Mouse (Mus musculus): ENCODE data around the gene Prnd.

The Prnd gene

DNA sequence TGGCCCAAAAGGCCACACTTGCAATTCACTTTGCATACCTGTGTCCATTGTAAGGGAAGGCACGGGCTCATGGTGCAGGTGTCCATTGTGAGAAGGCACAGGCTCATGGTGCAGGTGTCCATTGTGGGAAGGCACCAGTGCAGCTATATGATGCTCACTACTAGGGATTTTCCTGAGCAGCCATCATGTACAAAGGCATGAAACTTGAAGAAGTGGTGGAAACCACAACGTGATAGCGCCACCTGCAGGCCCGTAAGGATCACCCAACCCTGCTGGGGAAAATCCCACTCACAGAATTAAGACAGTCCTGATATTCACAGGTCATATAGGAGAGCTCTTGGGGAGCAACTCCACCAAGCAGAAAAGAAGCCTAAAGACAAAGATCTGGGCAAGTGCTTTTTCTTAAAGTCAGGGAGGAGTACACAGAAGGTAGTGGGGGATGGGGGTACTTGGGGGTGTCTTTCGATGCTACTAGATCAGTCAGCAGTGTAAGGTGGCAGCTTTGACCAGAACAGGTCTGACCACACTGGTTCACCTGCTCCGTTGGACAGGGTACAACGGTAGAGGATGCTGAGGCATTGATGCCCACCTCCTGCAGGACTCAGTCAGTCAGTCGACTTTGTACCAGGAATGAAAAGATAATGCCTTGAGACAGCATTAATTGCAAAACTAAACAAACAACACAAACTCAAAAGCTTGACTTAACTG lies 11.1 kb upstream of the Prnd start:
- no peak for DNase-seq (ENCODE audit: extremely low spot score, low read depth, low spot score)

DNA sequence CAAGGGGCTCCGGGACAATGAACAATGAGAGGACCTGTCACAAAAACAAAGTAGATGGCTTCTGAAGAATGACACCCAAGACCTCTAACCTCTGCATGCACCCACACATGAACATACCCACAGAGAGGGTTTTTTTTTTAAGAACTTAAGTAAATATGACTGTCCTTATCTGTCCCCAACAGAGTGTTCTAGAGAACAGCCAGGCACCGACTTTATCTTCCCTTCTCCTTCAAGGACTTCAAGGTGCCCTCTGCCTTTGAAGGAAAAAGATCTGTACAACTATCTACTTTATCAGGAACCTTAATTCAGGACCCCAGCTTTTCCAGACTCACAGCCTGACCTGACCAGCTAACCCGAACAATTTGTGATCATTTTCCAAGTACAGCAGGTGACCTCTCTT lies 10.2 kb upstream of the Prnd start:
- DNase-seq (ENCODE audit: extremely low spot score, low read depth, low spot score) = no peak

DNA sequence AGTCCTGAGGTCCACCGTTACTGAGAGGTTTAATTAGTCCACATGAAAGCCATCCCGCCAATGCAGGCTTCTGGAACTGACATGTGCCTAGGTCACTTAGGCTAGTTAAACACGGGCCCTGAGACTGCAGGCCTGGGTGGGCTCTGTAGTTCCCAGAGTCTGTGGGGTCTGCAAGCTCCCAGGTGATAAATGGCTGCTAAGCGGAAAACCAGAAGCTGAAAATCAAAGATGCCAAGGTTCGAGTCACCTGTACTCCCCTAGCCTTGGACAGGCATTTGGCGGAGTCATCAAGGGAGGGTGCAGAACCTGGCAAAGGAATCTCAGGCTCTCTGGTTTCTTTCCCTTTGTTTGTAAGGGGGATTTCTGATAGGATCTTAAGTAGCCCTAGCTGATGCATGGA lies 9.2 kb upstream of the Prnd start:
- no peak for DNase-seq (ENCODE audit: extremely low spot score, low read depth, low spot score)

DNA sequence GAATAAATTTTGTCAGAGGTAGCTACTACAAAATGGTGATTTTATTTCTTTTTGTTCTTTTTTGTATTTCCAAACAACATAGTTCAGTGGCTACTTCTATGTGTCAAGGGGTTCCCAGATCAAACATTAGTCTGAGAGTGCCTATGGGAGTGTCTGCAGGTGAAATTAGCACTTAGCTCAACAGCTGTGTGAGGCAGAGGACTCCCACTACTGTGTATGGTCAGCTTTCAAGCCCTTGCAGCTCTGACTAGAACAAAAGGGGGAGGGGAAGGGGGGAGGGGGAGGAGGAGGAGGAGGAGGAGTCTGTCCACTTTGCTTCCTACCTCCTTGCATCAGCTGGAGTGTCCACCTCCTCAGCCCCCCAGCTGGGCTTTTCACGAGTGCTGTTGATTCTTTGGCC lies 6.3 kb upstream of the Prnd start:
- no peak for DNase-seq (ENCODE audit: extremely low spot score, low read depth, low spot score)

DNA sequence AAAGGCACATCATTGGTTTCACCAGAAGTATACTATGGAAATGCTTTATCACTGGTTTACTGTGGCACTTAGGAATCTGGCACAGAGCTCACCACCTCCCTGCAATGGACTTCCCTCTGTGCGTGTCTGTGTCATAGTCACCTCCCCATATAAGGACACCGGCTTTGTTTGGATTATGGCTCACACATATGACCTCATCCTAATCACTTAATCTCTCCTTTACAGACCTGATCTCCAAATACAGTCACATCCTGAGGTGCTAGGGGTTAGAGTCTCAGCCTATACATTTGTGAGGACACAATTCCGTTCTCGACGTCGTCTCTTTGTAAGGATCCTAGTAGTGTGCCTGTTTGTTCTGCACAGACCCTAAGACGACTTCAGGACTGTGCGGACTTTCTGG lies 5.4 kb upstream of the Prnd start:
- no peak for DNase-seq (ENCODE audit: extremely low spot score, low read depth, low spot score)

DNA sequence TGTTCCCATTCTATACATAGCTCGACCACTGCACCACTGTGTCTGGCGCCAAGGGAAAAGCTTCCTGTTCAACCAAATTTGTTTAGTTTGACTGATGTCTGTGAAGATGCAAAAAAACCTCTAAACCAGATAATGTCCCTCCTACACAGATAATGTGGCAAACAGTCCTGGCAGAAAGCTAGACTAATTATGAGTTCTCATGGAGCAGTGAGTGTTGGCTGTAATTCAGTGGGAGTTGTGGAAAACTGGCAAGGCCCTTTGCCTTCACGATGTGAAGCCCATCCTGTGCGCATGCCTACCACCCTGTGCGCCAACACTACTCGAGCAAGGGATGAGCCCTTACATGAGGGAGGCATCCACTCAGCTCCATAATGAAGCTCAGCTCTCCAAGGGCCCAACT lies 4.9 kb upstream of the Prnd start:
- no peak for DNase-seq (ENCODE audit: extremely low spot score, low read depth, low spot score)

DNA sequence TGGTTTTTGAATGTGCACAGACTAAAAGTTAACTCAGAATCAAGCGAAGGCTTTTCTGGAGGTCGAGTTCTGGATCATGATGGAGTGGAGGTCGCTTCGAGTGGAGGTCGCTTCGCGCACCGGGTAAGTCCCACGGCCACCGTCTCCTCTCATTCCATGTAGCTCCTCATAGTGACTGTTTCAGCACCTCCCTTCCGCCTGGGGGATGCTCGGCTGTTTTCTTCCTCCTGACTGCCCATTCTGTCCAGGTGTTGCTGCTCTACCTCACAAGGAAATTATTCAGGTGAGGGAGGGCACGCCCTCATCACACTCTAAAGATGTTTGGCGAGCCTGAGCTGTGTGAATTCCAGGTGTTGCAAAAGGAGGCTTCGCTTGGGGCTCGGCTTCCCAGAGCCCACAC lies 4.3 kb upstream of the Prnd start:
- no peak for DNase-seq (ENCODE audit: extremely low spot score, low read depth, low spot score)

DNA sequence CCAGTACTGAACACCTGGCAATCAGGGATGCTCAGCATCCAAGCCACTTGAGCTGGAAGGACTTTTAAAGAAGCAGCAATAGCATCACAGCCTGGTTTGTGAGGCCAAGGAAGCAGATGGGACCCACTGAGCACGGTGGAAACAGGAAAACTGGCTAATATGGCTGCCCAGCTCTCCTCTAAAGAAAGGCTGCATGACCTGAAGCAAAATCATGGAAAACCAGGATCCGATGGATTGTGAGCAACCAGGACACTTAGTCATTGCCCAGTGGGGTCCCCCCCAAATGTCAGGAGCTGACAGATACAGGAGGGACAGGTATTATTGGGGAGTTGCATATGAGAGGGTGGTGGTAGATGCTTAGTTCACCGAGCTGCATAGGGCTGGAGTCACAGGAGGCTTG lies 2.5 kb upstream of the Prnd start:
- DNase-seq (ENCODE audit: extremely low spot score, low read depth, low spot score) = no peak

DNA sequence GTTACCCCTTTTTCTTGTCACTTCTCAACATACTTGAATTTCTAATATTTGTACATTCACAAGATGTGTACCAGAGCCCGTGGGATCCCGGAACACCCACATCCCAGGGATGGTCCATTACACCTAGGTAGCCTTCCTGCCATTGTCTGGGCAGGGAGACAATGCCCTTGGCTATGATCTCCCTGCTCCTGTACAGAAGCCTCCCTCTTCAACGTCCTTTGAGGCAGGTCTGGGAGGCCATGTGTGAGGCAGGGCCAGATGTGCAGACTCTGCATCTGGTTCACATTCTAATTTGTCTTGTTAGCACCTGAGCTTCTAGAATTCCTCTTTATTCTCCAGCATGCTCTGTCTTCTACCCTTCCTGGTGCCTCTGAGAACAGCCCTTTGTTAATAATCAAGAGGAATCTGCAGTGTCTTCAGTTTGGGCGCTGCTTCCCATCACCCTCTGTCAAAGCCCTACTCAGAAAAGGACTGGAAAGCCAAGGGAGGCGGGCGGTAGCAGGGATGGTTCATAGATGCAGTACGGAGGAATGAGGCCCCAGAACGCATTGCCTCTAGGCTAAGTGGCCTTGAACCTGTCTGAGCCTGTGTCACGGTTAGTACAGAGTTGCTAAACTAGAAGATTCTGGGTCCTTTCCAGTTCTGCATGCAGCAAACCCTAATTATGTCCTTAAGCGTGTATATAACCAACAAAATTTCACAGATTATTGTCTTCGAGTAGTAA lies 1.6 kb upstream of the Prnd start:
- no peak for DNase-seq (ENCODE audit: extremely low spot score, low read depth, low spot score)

DNA sequence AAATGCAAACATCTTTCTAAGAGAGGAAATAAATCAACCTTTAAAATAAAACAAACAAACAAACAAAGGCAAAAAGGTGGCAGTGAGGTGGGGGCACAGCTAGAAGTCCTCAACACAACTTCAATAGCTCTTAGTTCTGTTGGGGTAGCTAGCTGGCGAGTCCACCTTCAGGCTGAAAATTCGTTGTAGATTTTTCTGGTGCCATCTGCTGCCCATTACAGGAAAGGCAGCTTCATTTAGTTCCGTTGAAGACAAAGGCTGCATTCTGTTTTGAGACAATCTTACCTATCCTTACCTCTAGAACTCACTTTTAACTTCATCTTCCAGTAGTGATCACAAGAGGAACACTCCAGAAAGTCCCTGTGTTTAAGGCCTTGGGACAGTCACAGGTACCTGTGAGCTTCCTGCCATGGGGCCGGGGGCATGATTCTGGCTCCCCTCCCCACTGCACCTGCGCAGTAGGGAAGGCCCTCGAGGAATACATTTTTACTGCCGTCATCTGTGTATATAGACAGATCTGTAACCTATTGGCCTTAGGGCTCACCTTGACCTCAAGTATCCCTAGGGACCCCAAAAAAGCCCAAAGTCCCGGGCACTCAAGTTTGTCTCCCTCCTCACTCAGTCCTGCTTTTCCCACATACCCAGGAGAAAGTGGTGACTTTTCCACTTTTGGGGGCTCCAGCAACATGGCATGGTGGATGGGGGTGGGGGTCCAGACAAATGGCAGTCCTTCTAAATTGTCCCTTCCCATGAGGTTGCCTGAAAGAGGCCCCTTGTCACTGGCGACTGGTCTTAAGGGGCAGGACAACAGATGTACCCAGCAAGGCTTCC lies 679 bp upstream of the Prnd start:
- no peak for DNase-seq (ENCODE audit: extremely low spot score, low read depth, low spot score)

DNA sequence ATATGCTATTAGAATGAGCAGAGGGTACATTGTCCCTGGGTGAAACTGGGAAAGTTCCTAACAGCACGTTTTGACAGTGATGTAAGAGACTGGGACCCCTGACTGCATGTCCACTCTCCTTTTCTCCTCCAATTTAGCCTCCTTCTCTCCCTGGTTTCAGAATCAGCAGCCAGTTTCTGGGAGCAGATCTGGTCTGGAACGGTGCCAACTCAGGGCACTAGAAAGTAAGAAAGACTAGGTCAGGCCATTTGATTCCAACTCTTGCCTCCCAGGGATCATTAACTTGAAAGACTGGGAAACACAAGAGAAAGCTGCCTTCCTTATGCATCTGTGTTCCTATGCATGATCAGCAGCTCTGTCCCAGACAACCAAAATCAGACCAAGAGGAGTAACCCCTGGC lies 1.8 kb downstream of the Prnd start:
- no peak for DNase-seq (ENCODE audit: extremely low spot score, low read depth, low spot score)

DNA sequence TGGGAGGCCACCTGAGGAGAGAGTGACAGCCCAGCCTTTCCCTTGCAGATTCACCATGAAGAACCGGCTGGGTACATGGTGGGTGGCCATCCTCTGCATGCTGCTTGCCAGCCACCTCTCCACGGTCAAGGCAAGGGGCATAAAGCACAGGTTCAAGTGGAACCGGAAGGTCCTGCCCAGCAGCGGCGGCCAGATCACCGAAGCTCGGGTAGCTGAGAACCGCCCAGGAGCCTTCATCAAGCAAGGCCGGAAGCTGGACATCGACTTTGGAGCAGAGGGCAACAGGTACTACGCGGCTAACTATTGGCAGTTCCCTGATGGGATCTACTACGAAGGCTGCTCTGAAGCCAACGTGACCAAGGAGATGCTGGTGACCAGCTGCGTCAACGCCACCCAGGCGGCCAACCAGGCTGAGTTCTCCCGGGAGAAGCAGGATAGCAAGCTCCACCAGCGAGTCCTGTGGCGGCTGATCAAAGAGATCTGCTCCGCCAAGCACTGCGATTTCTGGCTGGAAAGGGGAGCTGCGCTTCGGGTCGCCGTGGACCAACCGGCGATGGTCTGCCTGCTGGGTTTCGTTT lies 2.4 kb downstream of the Prnd start:
- DNase-seq (ENCODE audit: extremely low spot score, low read depth, low spot score) = no peak

DNA sequence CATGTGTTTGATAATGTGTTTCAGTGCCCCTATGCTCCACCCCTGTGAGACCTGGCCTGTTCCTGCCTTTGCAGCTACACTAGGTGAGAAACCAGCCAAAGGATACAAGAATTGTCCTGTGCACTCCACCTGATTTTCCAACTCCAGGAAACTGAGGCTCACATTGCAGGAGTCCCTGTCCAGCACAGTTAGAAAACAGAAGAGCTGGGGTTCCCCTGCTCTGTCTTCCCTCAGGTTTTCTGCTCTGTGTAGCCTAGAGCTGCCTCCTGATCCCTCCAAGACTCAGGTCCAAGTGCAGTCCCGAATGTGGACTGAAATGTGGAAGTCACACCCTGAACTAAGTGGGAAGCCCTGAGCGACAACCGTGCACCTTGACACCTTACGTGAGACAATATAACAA lies 3.0 kb downstream of the Prnd start:
- no peak for DNase-seq (ENCODE audit: extremely low spot score, low read depth, low spot score)

DNA sequence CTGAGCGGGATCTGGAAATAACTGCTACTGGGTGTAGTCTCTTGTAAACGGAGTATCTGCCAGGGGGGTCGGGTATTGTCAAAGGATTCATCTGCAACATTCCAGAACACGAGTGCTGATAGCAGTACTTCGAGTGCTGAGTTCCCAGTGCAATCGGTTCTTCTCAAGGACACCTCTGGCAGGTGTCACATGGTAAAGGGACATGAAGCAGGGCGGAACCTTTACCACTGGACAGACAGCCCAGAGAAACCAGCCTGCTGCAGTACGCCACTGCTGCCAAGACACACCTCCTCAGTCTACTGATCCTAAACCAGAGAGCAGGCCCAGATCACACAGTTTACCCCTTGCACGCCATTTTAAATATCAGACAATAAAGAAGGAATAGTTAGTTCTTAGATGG lies 4.2 kb downstream of the Prnd start:
- DNase-seq (ENCODE audit: extremely low spot score, low read depth, low spot score) = no peak

DNA sequence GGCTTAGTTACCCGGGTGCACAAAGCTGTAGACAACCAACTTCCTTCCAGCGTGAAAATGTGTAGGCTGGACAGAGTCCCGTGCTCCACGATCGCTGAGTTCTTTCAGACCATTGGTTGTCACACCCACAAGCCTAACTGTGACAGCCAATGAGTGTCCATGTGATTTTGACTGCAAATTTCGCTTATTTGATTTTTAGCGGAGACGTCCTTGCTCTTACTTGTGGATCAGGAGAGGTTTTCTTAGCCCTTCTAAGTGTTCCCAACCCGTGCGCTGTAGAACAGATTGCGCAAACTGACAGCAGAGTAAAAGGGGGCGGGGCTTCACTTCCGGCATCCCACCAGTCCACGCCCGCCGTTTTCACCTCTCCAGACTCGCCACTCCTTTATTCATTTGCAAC lies 4.6 kb downstream of the Prnd start:
- no peak for DNase-seq (ENCODE audit: extremely low spot score, low read depth, low spot score)

DNA sequence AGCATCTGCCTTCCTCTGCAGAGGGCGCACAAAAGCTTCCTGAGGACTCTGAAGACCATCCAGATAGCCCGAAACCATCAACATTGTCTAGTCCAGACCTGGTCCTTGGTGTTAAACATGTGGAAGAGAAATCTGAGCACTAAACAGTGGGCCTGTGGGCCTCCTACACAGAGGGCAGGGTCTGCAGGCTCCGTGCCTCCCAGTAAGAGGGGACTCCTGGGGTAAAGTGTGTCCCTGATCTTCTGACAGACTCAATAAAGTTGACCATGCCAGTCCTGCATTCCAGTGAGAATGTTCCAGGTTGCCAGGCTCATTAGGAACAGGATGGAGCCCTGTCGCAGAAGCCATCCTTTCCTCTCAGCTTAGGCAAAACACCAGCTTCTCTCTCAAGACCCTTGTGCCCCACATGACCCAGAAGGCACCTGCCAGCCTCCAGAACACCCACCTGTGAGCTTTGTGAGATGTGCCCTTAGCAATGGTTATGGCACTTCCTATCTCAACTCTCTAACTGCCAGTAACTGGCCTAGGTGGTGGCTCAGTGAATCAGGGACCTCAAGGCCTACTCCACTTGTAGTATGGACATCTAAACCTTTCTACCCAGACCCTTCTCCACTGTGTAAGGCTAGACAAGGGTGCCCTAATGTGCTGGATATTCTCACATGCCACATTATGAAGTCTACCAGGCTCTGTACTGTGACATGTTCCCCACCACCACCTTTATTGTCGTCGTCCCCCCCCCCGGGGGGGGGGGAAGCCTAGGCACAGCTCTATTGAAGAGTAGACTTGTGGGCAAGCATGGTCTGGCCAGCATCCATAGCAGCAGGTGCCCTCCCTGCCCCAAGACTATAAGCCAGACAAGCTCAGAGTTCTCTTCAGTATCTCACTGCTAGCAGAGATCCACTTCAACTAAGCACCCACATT lies 5.9 kb downstream of the Prnd start:
- DNase-seq (ENCODE audit: extremely low spot score, low read depth, low spot score) = no peak

DNA sequence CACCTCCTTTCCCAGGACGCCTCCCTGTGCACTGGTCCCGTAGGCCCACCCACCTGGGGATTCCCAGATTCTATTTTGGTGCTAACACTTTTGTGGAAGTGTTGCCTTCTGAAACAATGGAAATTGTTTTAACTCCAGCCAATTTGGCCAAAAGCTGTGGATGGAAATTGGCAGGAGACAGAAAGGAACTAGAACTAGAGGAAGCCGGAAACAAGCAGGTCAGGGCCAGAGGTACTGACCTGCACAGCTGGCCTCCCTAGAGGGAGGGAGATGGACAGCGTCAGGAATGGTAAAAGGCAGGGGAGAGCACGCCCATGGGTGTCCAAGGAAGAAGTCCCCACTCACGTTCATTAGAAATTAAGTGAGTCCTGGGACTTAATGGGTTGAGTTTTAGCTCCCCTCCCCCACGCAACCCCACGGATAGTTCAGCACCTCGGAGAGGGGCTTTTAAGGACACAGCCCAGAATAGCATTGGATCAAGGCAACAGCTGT lies 7.1 kb downstream of the Prnd start:
- no peak for DNase-seq (ENCODE audit: extremely low spot score, low read depth, low spot score)

DNA sequence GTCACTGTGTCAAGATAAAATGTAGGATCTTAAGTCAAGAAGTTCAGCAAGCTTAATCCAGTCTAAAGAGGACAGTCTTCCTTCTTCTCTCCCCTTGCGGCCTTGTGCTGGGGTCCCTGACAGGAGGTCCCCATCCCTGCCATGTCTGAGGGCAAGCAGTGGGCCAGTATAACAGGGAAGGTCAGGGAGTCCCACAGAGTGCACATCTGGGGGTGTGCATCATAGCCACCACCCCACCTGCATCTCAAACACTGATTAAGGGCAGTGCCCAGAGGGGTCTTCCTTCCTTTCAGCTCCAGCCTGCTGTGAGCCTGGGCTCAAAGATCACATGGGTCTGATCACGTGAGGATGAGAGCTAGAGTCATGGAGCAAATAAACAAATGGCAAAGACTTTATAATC lies 11.0 kb downstream of the Prnd start:
- DNase-seq (ENCODE audit: extremely low spot score, low read depth, low spot score) = no peak

DNA sequence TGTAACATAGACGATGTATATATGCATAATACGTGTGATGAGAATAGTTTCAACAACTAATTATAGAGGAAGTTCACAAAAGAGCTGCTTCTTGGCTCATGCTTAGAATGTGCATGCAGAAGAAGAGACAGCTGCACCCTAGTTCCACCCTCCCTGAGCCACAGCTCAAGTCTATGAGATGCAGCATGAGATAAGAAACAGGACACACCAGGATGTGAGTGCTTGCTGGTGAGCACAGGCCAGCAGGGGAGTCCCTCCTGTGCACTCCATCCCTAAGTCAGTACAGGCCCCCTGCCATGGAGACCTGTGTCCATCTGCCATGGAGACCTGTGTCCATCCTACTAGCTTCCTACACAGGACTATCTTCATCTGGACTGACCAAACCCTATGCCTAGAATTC lies 19.9 kb downstream of the Prnd start:
- DNase-seq (ENCODE audit: extremely low spot score, low read depth, low spot score) = no peak

DNA sequence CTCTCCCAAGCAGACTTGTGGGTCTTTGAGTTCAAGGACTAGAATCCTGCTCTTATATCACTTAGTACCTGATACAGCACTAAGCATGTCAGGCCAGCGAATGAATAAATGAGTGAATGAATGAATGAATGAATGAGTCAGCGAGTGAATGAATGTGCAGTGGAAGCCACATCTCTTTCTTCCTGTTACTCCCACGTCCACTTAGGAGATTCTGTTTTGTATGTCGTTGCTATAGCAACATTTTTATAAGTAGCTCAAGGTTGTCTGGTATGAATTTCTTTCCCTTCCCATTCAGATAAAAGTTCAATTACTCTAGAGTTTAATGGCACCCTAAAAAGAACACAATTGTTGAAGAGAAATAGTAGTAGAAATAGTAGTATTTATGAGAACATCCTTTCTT lies 20.4 kb downstream of the Prnd start:
- DNase-seq (ENCODE audit: extremely low spot score, low read depth, low spot score) = no peak

DNA sequence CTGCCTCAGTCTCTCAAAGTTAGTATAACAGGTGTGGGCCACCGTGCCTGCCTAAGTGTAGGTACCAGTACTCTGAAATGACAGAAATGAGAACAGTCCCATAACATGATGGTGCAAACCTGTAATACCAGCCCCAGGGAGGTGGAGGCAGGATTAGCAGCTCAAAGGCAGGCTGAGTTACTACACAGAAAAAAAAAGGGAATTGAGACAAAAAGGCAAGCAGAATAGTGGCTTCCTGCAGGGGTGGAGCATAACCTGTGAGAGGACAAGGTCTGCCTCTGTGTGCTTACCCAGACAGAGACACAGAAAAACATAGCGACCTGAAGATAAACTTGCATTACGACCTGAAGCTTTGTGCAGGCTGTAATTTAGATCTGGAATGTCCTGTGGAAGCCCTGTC lies 26.0 kb downstream of the Prnd start:
- no peak for DNase-seq (ENCODE audit: extremely low spot score, low read depth, low spot score)

All from hindlimb bud, embryonic 11.5 days (tissue).